Mouse (Mus musculus) neural tube, embryonic 13.5 days (tissue): ENCODE results near the gene Irf5. TPM values are rescaled to one million over a fixed set of nuclear protein-coding genes. Genes with fewer than 3 reads are reported as not detected.
A peak's percentile ranks its signal among the peaks of the same experiment; 100 is the strongest.

Experiments
- ATAC-seq: fragments of 200-750 bp; cut with Nextera tagmentation; 2 replicates; pipeline ENCODE4 v1.8.0; 2017; ENCODE audit warnings: low read depth, mild to moderate bottlenecking, moderate TSS enrichment, moderate library complexity
- H3K27ac ChIP-seq: fragments of 300-500 bp; sonication (generic); replicated peaks from 2 replicates; pipeline ENCODE4 v1.5.1; 2015; ENCODE audit warnings: moderate library complexity, mild to moderate bottlenecking, inconsistent platforms
- H3K27me3 ChIP-seq: fragments of 300-500 bp; sonication (generic); 2 replicates; pipeline ENCODE4 v1.6.1; 2015; ENCODE audit warnings: mild to moderate bottlenecking, inconsistent platforms
- H3K36me3 ChIP-seq: fragments of 300-500 bp; sonication (generic); 2 replicates; pipeline ENCODE4 v1.6.1; 2015; ENCODE audit warnings: mild to moderate bottlenecking, inconsistent platforms
- H3K4me1 ChIP-seq: fragments of 300-500 bp; sonication (generic); replicated peaks from 2 replicates; pipeline ENCODE4 v1.6.1; 2015; ENCODE audit warnings: inconsistent platforms
- H3K4me2 ChIP-seq: fragments of 300-500 bp; sonication (generic); 2 replicates; pipeline ENCODE4 v1.6.1; 2015; ENCODE audit warnings: inconsistent platforms, mild to moderate bottlenecking, moderate library complexity
- H3K4me3 ChIP-seq: fragments of 300-500 bp; sonication (generic); 2 replicates; pipeline ENCODE4 v1.5.1; 2015; ENCODE audit warnings: mild to moderate bottlenecking, inconsistent platforms
- H3K9ac ChIP-seq: fragments of 300-500 bp; sonication (generic); 2 replicates; pipeline ENCODE4 v1.6.1; 2015; ENCODE audit warnings: moderate library complexity, mild to moderate bottlenecking, inconsistent platforms
- H3K9me3 ChIP-seq: fragments of 300-500 bp; sonication (generic); 2 replicates; pipeline ENCODE4 v1.6.1; 2016; ENCODE audit warnings: inconsistent platforms
- WGBS: fragments of 180-500 bp; shearing (Covaris S2); methylation state at CpG from one replicate; pipeline ENCODE4 v1.1.7; 2015; 5-methylcytosine and 5-hydroxymethylcytosine counted together
- polyA plus RNA-seq: library from polyadenylated mRNA; unstranded; fragments of >200 nt; fragmentation: Nextera tagmentation; extraction: Ambion mirVana; gene quantifications from 2 replicates; pipeline ENCODE4 v1.2.1, GENCODE M21; 2015

Gene Irf5
- 3.0 and 3.3 TPM in 2 replicates for polyA plus RNA-seq

DNA sequence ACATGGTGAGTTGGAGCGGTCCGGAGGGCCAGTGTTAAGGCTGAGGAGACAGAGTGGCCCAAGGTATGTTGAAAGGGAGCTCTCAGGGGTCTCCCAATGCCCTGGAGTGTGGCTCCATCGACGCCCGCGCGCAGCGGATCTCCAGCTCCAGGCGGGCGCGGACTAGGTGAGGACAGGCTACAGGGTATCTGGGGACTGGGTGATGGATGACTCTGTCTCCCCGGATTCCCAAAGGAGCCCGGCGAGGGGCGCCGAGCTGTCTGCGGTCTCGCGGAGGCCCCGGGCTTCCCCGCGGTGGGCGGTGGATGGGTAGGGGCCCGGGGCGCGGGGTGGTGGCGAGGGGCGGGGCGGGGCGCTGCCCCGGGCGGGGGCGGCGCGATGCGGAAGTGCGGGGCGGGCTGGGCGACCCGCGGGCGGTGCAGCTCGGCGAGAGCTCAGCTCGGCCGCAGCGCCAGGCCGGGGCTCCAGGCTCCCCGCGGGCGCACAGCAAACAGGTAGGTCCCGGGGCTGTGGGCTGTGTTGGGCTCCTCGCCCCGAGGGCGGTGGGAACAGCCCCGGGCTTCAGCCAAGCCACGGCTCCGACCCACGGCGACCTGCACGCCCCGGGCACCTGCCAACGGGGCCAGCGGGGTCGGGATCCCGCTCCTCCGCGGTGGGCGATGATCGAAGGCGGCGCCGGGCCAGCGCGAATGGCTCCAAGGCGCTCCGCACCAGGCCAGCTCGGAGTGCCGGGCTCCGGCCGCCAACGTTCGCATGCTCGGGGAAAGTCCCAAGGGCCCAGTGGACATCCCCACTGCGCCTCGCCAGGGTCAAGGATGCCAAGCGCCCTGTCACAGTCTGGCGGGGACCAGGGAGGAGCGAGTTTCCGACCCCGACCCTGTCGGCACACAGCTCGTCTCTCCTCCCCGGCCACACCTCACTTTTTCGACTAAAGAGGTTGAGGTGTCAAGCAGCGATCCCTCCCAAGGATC, at the start of gene Irf5:
TSS of gene Irf5 (plus strand) at position 345 of the 971 bp plus-strand sequence.
- H3K36me3 ChIP-seq, result no peaks in the 10 kb centered on the region
- H3K9ac ChIP-seq, result peak within 1 kb of the TSS; percentile 66
- no peak within 1 kb of the TSS for H3K27ac ChIP-seq
- ATAC-seq, result peak; percentile 65
- H3K27me3 ChIP-seq, result peaks cover 67% of the 10 kb centered on the region
- H3K4me1 ChIP-seq, result peaks cover 29% of the 10 kb centered on the region
- H3K4me3 ChIP-seq, result peak within 1 kb of the TSS; percentile 49
- under 1% methylated on average over 77 of the region's 96 CpGs for WGBS
- peak within 1 kb of the TSS; percentile 86 for H3K4me2 ChIP-seq
- H3K9me3 ChIP-seq, result no peaks in the 10 kb centered on the region

DNA sequence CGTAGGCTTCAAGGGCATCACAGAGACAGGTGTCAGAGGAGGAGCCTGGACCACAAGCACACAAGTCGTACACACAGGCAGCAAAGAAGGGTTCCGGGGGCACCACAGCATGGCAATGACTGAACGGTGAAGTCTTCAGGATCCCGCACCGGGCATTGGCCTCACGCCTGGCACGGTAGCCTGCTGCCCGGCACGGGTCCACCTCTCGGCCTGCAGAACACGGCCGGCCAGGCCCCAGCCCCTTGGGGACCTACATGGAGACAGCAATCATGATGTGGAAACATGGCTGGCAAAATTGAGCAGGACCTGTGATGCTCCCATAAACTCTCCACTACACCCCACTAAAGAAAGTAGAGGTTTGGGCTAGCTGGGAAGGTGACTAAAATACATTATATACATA, 43.7 kb upstream of the Irf5 start:
- no peak overlapping the region for H3K9ac ChIP-seq
- H3K4me3 ChIP-seq, result no peak overlapping the region
- no peak overlapping the region for H3K4me2 ChIP-seq
- H3K27me3 ChIP-seq, result peaks cover 12% of the 10 kb centered on the region; the same call in 1 of the 2 replicates
- H3K27ac ChIP-seq, result no peak overlapping the region
- H3K9me3 ChIP-seq, result no peaks in the 10 kb centered on the region
- 0 out of 2 replicates have a peak, but pooled peaks cover 3% of the 10 kb centered on the region for H3K36me3 ChIP-seq
- no peak for ATAC-seq
- 90% methylated on average over 13 of the region's 13 CpGs for WGBS
- H3K4me1 ChIP-seq, result peaks cover 9% of the 10 kb centered on the region; the same call in 1 of the 2 replicates

DNA sequence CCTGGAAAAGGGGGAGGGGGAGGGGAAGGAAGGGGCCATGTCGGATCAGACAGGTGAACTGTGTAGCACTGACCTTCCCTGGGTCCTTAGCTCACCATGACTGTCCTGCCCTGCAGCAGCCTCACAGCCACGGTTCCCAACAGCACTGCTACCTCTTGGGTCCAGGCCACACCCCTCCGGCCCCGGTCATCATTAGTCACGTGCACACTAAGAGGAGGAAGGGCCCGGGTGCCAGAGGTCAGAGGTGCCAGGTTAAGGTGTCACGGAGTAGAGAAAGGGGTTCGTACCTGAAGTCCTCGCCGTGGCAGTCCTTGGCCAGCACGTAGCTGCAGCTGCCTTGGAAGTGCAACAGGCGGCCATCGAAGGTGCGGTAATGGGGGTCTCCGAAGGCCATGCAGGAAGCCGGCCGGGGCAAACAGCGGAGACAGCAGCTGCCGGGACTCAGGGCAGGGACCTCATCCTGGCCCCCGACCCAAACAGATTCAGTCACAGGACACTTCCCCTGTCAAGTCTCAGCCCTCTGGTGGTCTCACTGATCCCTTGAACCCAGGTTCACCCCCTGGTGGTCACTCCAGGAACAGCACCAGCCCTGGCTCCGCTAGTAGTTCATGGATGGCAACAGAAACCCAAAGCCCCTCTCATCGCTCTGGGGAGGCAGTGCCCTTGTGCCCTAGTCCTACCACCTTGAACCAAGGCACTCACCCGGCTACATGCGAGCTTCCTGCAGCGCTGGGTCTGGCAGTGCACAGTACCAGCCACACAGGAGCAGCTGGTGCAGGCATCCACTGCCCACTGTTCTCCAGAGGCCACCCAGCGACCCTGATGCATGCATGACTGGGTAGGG, 41.5 kb upstream of the Irf5 start:
- Histone ChIP-seq H3K9ac (0 out of 2 replicates have a peak overlapping the region, but pooled peaks have one; percentile 28), H3K36me3 (0 out of 2 replicates have a peak, but pooled peaks cover 3% of the 10 kb centered on the region), H3K27ac (no peak overlapping the region), H3K9me3 (no peaks in the 10 kb centered on the region), H3K4me3 (peak overlapping the region; percentile 24), H3K4me2 (peak overlapping the region; percentile 57), H3K27me3 (peaks cover 12% of the 10 kb centered on the region; the same call in 1 of the 2 replicates), H3K4me1 (peaks cover 9% of the 10 kb centered on the region; the same call in 1 of the 2 replicates)
- ATAC-seq, result peak; percentile 44
- 7% methylated on average over 26 of the region's 26 CpGs for WGBS

DNA sequence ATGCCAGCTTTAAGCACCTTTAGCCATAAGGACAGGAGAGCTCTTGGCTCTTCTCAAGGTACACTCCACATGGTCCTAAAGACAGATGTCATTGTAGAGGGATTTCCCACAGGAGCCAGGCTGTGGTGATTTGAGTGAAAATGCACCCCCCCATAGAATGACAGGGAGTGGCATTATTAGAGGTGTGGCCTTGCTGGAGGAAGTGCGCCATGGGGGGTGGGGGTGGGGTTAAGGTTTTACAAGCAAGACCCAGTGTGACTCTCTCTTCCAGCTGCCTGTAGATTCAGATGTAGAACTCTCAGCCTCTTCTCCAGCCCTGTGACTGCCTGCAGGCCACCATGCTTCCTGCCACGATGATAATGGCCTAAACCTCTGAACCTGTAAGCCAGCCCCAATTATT, 40.5 kb upstream of the Irf5 start:
- H3K4me2 ChIP-seq, result no peak overlapping the region
- H3K9me3 ChIP-seq, result no peaks in the 10 kb centered on the region
- H3K36me3 ChIP-seq, result 0 out of 2 replicates have a peak, but pooled peaks cover 3% of the 10 kb centered on the region
- peaks cover 12% of the 10 kb centered on the region; the same call in 1 of the 2 replicates for H3K27me3 ChIP-seq
- no peak overlapping the region for H3K4me3 ChIP-seq
- H3K9ac ChIP-seq, result no peak overlapping the region
- no peak overlapping the region for H3K27ac ChIP-seq
- no peak for ATAC-seq
- peaks cover 9% of the 10 kb centered on the region; the same call in 1 of the 2 replicates for H3K4me1 ChIP-seq
- WGBS, result 18% methylated on average over 2 of the region's 2 CpGs

DNA sequence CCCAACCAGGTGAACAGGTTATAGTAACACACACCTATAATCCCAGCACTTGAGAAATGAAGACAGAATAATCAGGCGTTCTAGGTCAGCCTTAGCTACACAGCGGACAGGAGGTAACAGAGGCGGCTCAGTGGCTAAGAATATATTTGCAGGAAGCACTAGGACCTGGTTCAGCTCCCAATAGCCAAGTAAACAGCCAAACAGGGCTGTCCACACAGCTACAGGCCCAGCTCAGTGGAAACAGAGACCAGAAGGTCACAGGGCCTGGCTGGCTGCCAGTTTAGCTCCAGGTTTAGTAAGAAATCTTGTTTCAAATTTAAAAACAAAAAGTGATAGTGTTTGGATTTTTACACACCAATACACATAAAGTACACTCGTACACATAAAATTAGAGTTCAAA, 32.3 kb upstream of the Irf5 start:
- Histone ChIP-seq H3K27me3 (peaks cover 38% of the 10 kb centered on the region), H3K4me2 (no peak overlapping the region), H3K9me3 (no peaks in the 10 kb centered on the region), H3K9ac (no peak overlapping the region), H3K36me3 (no peaks in the 10 kb centered on the region), H3K4me1 (0 out of 2 replicates have a peak, but pooled peaks cover 3% of the 10 kb centered on the region), H3K27ac (no peak overlapping the region), H3K4me3 (no peak overlapping the region)
- 88% methylated on average over 4 of the region's 4 CpGs for WGBS
- ATAC-seq, result no peak

DNA sequence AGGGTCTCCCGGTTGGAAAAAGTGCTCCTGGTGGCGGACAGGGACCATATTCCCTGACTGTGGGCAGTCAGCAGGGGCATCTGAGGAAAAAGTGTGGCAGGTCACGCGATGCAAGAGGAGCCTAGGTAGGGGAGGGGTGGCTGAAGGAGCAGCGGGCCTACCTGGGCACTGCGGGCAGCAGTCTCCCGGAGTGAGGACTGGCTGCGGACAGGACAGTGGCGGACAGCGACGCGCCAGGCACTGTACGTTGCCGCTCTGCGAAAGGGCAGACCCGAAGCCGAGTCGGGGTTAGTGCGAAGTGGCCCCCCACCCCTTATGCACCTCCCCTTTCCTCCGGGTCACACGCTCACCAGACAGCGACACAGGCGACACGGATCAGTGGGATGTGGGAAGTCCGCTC, 30.2 kb upstream of the Irf5 start:
- WGBS, result 18% methylated on average over 25 of the region's 25 CpGs
- H3K9me3 ChIP-seq, result no peaks in the 10 kb centered on the region
- no peak for ATAC-seq
- H3K4me2 ChIP-seq, result no peak overlapping the region
- H3K36me3 ChIP-seq, result no peaks in the 10 kb centered on the region
- peaks cover 38% of the 10 kb centered on the region for H3K27me3 ChIP-seq
- no peak overlapping the region for H3K9ac ChIP-seq
- no peak overlapping the region for H3K4me3 ChIP-seq
- H3K27ac ChIP-seq, result no peak overlapping the region
- 0 out of 2 replicates have a peak, but pooled peaks cover 3% of the 10 kb centered on the region for H3K4me1 ChIP-seq

DNA sequence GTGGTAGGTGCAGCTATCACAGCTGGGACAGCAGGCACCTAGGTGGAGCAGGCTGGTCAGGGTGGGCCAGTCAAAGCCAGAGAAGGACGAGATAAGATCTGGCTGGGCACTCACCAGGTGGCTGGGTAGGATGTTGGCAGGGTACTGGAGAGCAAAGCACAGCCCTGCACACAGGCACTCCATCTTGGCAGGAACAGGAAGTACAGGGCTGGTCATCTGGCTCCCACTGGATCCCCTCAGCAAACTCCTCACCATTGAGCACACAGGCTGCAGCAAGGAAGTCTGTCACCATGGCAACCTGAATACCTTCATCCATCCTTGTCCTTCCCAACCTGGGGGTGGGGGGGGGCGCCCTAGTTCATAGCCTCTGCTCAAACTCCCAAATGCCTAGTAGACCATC, 28.6 kb upstream of the Irf5 start:
- H3K36me3 ChIP-seq, result no peaks in the 10 kb centered on the region
- 0 out of 2 replicates have a peak, but pooled peaks cover 3% of the 10 kb centered on the region for H3K4me1 ChIP-seq
- H3K27ac ChIP-seq, result no peak overlapping the region
- no peak for ATAC-seq
- H3K4me3 ChIP-seq, result no peak overlapping the region
- peaks cover 38% of the 10 kb centered on the region for H3K27me3 ChIP-seq
- 39% methylated on average over 2 of the region's 2 CpGs for WGBS
- H3K9me3 ChIP-seq, result no peaks in the 10 kb centered on the region
- H3K9ac ChIP-seq, result no peak overlapping the region
- H3K4me2 ChIP-seq, result no peak overlapping the region

DNA sequence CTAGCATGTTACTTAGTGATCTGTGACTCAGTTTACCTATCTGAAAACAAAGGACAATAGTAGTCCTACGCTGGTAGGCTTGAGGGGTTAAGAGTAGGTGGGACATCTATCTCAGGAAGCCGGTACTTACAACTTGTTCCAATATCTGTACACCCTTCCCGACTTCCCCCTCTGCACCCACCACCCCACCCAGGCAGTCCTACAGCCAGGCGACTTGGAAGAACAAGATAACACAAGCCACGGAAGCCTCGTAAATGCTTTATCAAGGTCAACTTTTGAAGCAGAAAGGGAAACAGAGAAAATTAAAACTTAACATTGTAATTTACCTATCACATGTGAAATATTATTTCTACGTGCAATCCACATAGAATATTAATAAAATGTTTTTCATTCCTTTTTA, 26.2 kb upstream of the Irf5 start:
- H3K9ac ChIP-seq, result no peak overlapping the region
- H3K27me3 ChIP-seq, result peaks cover 40% of the 10 kb centered on the region
- 90% methylated on average over 7 of the region's 7 CpGs for WGBS
- H3K4me1 ChIP-seq, result 0 out of 2 replicates have a peak, but pooled peaks cover 3% of the 10 kb centered on the region
- no peak overlapping the region for H3K27ac ChIP-seq
- H3K4me3 ChIP-seq, result no peak overlapping the region
- H3K9me3 ChIP-seq, result no peaks in the 10 kb centered on the region
- no peak for ATAC-seq
- no peaks in the 10 kb centered on the region for H3K36me3 ChIP-seq
- no peak overlapping the region for H3K4me2 ChIP-seq

DNA sequence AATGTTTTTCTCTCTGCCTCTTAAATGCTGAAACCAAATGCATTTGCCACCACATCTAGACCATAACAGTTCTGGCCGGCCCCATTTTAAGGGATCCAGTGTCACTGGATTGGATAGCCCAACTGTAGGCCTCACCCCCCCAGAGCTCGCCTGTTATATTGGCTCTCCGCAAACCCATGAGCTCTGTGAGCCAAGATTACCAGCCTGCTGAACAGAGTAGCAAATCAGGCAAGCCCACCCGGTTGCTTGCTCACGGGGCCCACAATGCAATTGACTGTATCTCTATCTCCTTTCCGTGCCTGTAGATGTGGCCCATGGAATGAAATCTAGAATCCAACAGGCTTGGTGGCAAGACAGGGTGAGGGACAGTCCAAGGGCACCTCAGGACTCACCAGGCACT, 25.6 kb upstream of the Irf5 start:
- H3K9ac ChIP-seq, result no peak overlapping the region
- WGBS, result 90% methylated on average over 6 of the region's 6 CpGs
- H3K27ac ChIP-seq, result no peak overlapping the region
- no peaks in the 10 kb centered on the region for H3K36me3 ChIP-seq
- H3K4me3 ChIP-seq, result no peak overlapping the region
- 0 out of 2 replicates have a peak, but pooled peaks cover 3% of the 10 kb centered on the region for H3K4me1 ChIP-seq
- no peak overlapping the region for H3K4me2 ChIP-seq
- ATAC-seq, result no peak
- no peaks in the 10 kb centered on the region for H3K9me3 ChIP-seq
- peaks cover 39% of the 10 kb centered on the region for H3K27me3 ChIP-seq

DNA sequence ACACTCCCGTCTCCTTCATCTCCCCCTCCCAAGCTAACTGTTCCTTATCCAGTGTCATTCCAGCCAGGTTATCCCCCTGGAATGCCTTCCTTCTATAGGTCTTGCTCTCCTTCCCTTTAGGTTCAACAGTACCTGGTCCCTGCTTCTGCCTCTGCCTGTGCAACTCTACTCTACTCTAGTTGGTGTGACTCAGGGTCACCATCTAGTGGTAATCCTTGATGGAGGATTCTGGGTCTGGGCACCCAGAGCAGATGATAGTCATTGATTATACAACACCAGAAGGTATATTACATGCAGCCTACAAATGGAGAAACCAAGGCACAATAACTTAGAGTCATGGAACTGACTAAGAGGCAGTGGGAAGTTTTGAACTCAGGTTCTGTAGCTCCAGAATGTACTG, 24.8 kb upstream of the Irf5 start:
- Histone ChIP-seq H3K4me1 (peaks cover 7% of the 10 kb centered on the region; the same call in 1 of the 2 replicates), H3K4me3 (no peak overlapping the region), H3K9ac (no peak overlapping the region), H3K27me3 (peaks cover 39% of the 10 kb centered on the region), H3K4me2 (no peak overlapping the region), H3K9me3 (no peaks in the 10 kb centered on the region), H3K27ac (no peak overlapping the region), H3K36me3 (no peaks in the 10 kb centered on the region)
- 90% methylated on average over 1 of the region's 1 CpGs for WGBS
- no peak for ATAC-seq

DNA sequence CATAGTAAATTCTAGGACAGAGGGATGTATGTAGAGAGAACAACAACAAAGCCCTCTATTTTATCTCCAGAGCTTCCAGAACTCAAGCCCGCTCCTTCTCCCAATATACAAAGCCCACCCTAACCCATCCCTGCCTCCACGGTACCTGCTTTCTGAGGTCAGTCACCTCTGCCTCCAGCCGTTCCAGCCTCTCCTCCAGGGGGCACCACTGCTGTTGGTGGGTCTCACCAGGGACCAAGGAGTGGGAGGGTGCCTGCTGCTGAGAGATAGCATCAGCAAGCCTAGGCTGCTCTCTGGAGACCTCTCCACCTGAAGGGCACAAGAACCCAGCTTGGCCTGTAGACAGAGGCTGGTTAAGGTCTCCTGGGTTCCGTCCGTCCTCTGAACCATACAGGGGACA, 20.9 kb upstream of the Irf5 start:
- Histone ChIP-seq H3K9ac (no peak overlapping the region), H3K4me3 (no peak overlapping the region), H3K9me3 (no peaks in the 10 kb centered on the region), H3K4me1 (peaks cover 22% of the 10 kb centered on the region), H3K27me3 (peaks cover 53% of the 10 kb centered on the region), H3K36me3 (no peaks in the 10 kb centered on the region), H3K27ac (no peak overlapping the region), H3K4me2 (no peak overlapping the region)
- ATAC-seq, result no peak
- 89% methylated on average over 5 of the region's 5 CpGs for WGBS
